Mouse (Mus musculus) cerebellum, adult 18-20 months (tissue): ENCODE measurements around the gene Snx25.

Experiments
- DNase-seq, 2 experiments: peaks; one replicate each; pipeline ENCODE4 v3.0.0; 2021

The Snx25 gene

DNA sequence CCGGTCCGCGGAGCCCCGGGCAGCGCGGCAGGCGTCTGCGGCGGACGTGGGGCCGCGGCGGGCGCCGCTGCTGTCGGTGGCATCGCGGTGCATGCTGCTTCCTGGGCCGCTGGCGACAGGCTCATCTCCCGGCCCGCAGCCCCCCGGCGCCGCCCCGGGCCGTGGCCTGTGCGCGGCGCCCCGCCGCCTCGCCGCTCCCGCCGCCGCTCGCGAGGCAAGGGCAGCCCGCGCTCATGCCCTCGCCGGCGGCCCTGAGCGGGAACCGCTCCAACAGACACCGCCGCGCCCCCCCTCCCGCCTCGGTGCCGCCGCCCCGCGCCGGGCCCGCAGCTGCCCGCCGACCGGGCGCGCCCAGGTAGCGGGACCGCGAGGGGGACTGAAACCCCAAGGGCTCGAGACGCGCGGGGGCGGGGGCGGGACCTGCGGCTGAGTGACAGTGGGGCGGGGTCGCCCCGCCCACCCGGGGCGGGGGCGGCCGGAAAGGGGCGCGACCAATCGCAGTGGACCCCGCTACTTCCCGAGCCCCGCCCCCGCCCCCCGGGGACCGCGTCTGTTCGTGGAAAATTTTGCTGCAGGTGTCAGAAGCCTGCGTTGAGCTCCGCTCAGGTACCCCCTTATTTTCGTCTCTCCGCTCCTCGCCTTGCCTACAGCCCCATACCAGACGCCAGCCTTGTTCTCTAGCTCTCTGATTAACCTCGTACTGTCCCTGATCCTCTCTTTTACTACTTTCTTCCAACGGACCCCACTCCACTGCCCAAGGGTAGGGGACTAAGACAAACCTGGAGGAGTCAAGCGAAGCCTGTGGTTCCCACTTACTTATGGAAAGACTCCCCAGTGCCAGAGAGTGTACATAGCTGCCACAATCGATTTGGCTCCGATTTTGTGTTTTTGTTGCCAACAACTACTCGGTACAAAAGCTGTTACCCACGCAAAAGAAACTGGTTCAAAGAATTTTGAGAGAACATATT is at the start of gene Snx25:
Gene Snx25, minus strand, starts transcription at position 96 of the 968 bp plus-strand sequence.
- DNase-seq, result peak; percentile 97 to 99

DNA sequence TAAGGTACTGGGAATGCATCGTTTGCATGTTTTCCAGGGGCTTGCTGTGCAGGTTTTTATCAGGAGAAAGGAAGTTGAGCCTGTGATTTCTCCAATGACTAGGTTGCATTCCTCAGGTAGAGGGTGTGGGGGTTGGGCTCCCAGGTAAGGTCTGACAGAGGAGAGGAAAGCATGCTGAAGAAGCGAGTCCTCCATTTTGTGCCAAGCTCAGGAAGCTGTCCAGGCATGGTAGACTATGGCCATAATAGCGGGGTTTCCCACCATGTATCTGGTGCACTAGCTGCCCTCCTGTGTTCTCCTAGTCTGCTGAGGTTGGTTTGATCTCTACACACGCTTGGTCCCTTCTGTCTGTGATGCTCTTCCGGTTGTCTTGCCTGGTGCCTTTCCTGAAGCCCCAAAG is 45.7 kb upstream of the Snx25 start:
- DNase-seq, result no peak

DNA sequence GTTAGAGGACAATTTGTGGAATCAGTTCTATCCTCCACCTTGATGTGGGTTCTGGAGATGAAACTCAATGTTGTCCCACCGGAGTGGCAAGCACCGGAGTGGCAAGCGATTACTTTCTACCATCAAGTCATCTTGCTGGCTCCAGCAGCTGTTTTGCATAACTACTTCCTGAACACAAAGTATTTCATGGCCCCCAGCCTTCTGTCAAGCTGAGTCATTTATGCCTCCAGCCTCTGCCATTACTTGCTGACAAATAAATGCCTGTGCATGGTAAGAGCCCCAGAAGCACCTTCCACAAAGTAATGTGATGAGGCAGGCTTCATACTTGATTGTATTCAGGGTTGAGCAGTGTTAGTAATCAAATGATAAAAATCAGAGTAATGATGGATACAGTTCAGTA is 44.9 kb upstream of the Snx25 start:
- no peak for DNase-seq

DNA sequence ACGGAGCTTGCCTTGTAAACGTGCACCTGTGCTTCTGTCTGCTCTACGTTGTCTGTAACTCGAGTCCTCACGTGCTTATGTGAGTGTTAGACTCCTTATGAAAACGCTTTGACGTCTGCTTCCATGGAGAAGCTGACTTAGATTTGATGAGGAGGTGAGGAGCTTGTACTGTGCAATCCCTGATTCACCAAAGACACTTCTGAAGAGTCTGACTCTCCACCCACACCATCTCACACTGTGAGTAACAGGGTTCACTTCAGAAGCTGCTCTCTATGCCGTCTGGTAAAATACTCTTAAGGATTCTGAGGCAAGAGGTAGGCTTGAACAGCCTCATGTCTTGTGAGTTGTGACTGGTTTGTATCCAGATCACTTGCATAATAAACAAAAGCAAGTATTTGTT is 41.1 kb upstream of the Snx25 start:
- no peak for DNase-seq

DNA sequence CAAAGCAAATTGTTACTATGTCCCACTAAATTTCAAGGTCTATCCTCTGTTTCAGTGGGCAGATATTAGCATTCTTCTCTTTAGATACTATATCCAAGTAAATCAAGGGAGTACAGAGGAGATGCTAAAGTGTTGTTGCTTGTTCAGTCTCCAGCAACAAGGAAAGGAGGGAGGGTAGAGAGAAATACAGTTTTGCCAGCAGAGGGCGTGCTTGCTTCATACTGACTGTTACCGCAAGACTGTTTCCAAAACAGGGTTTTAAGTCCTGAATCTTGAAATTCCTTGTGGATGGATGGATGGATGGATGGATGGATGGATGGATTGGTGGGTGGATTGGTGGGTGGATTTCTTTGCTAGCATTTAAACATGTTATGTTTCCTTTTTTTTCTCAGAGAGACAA is 33.4 kb upstream of the Snx25 start:
- DNase-seq, result peak; percentile 70 to 73

DNA sequence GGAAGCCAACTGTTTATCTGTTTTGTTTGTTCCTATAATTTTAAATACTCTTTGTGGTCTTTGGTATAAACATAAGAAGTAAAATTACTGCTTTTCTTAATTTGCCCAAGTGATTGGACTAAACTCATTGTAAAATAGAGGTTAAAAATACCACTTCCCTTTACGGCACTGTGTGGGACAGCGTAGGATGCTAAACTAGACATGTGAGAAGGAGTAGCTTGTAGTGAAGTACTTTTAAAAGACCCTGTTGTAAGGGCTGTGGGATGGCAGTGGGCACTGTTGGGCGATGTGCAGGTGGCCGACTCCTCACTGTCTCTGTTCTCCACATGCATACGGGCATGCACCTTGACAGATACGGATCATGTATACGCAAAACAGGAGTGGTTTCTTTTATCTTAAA is 28.2 kb upstream of the Snx25 start:
- no peak for DNase-seq

DNA sequence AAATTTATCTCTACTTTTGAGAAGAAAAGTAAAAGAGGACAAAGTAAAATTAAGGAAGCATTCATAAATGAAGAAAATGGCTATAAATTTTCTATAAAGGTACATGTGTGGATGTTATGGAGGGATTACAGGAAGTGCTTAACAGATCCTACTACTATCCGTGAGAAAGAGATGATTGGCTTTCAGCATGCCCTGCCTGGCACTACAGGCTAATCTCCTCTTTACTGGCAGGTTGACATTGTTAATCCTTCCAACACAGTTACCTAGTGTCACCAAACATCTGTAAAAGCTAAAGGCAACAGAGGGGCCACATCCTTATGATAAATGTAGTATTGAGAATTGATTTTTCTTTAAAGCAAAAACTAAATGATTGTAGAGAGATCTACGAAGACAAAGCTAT is 21.7 kb upstream of the Snx25 start:
- DNase-seq, result no peak

DNA sequence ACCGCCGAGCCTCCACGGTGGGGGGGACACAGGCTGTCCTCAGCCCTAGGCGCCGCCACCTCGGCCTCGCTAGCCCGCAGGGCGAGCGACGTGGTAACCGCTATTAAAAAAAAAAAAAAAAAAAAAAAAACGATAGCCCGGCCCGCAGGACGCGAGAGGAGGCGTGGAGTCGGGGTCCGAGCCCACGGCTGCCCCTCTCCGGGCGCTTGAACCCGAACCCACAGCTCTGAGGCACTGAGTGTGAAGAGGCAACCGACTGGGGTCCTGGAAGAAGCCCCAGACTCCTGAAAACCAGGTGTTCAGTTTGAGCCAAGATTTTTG is 11.9 kb upstream of the Snx25 start:
- DNase-seq, result no peak

DNA sequence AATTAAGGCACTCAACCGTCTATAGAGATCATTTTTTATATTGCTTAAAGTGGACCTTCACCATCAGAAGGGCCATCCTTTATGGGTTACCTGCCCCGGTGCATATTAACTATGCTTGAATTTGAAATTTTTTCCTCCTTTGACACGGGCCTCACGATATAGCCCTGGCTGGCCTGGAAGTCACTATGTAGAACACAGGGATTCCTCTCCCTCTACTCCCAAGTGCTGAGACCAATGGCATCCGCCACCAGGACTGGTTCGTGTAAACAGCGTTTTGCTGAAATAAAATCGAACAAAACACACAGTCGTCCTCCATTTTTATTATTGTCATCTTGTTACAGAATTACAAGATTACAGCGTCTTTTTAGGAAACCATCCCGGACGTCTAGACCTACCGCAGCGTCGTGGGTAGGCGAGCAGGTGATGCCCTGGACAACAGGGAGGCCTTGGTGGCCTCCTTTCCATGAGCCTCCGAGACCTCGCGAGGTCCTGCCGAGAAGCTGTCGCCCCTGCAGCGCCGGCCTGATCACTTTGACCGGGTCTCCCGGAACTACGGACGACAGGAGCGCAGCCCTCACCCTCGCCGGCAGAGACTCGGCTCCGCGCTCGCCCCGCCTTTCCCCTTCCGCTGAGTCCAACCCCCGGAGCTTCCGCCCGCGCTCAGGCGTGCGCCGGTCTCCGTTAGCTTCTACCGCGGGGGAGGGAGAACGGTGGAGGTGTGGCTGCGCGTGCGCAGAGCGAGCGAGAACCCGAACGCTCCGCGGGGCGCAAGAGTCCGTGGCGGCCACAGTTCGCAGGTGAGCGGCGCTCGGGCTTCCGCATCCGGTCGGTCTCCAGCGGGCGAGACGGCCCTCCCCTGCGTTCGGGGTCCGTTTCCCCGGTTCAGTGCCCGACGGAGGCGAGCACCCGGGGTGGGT is 11.3 kb upstream of the Snx25 start:
- DNase-seq, result peak; percentile 97 to 98

DNA sequence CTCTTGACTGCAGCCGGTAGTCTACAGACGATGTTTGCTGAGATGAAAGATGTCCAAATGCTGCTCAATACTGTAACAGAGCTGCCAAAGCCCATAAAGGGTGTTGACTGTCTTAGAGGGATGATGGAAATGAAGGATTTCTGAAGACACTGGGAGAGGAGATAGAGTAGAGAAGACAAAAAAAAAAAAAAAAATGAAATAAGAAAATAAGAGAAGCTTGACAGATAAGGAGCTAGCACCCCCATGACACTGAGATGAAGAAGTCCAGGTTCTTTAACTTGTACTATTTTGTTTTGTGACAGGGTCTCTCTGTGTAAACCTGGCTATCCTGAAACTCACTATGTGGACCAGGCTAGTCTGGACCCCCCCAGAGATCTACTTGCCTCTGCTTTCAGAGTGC is 1.1 kb upstream of the Snx25 start:
- no peak for DNase-seq

DNA sequence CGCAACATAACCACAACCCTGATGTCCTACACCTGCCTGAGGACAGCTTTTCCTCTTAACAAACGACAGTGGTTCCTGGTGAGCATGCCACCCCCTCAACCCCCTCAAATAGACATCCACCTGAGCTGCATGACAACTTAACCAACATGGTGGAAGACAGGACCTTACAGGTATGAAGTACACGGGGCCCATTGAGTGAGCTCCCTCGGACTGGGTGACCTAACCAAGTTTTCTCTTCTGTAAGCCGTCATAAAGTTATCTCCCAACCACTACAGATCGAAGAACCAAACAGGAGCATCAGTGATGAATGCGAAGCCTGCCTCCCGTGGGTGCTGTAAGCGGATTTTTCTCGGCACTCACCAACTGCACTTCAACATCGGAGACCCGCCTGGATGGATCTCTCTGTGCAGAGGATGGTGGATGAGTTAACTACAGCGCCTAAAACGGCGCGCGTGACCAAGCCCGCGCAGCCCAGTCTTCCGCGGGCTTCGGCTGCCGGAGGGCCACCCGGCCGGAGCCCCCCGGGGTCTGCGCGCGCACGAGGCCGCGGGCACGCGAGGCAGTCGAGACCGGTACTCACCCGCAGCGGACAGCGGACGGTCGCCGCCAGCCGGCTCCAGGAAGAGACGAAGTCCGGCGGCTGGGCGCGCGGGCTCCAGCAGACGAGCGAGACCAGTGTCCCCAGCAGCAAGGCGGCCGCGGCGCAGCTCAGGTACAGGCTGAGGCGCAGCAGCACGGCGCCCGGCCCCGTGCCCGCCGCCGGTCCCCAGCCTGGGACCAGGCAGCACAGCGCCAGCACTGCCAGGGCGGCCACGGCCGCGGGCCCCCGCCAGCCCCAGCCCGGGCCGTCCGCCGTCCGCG is 527 bp downstream of the Snx25 start, which contains the start of gene Cfap97:
Gene Cfap97, plus strand, starts transcription at position 570 of the 861 bp plus-strand sequence.
- peak; percentile 66 to 79 for DNase-seq

DNA sequence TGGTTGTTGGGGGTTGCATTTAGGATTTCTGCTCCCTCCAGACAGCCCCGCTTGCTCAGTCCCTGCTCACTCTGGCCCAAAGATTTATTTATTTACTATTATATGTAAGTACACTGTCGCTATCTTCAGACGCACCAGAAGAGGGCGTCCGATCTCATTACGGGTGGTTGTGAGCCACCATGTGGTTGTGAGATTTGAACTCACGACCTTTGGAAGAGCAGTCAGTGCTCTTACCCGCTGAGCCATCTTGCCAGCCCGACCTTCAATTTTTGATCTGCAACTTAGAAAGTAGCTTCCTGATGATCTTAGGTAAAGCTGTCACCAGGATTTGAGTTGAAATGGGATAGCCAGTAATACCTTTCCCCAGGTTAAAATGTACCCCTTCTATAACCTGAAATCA is 2.2 kb downstream of the Snx25 start:
- no peak for DNase-seq

DNA sequence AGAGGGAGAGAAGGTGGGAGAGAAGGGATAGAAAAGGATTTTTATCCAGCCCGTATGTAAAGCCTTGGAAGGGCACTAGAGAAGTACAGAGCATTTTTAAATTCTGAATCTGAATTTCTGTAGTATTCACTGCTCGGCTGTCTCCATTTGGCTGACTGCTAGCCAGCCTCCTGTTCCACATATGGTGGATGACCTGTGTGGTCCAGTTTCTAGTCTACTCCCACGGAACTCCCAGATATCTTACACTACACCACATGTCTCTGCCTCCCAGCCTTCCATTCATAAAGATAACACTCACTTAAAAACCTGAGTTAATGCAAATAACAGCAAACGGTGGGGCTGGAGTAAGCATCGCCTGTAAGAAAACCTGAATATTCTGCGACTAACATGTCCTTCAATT is 2.7 kb downstream of the Snx25 start:
- peak; percentile 49 to 61 for DNase-seq

DNA sequence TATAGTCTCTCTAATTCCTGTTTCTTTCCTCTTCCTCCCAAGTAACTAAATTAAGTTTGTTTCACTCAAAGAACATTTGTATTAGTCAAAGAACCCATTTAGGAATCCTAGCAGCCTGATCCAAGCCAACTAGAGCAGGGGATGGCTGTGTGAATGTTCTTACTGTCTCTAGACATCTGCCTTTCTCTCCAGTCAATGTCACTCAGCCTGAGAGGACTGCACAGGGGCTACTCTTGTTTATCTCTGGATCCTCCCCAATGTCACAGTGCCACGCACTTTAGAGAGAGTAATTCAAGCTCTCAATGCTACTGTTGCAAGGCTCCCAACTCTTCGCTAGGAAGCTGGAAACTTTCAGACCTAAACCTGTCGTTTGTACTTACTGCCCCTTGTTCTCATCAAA is 5.8 kb downstream of the Snx25 start:
- no peak for DNase-seq

DNA sequence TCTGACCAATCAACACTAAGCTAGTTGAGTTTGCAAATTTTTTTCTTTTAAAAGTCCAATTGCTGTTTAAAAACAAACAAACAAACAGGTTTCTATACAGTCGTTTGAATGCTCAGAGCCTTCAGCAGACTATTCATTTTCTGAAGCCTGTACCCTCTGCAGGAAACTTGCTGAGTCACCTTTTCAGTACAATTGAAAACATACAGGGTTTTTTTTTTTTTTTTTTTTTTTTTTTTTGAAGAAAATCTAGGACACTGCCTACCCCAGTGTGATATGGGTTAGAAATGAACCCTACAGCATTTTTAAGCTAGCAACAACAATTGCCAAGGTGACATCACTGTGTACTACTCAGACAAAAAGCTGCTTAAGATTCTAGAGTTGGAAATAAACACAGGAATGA is 8.0 kb downstream of the Snx25 start:
- DNase-seq, result no peak

DNA sequence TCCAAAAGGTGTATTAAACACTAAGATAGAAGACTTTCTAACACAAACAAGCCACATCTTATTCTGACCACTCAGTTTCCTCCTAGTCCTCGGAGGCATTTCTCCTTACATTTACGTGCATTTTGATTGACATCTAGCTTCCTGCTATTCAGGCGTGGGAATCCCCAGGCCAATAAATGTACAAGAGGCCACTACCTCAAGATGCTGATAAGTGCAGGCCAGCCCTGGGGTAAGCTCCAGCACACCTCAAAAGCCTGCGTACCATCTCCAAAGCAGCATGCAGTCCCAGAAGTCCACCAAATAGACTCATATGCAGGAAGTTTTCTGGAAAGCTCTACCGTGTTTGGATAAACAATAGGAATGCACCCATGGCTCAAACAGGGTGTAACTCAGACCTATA is 8.5 kb downstream of the Snx25 start:
- no peak for DNase-seq

DNA sequence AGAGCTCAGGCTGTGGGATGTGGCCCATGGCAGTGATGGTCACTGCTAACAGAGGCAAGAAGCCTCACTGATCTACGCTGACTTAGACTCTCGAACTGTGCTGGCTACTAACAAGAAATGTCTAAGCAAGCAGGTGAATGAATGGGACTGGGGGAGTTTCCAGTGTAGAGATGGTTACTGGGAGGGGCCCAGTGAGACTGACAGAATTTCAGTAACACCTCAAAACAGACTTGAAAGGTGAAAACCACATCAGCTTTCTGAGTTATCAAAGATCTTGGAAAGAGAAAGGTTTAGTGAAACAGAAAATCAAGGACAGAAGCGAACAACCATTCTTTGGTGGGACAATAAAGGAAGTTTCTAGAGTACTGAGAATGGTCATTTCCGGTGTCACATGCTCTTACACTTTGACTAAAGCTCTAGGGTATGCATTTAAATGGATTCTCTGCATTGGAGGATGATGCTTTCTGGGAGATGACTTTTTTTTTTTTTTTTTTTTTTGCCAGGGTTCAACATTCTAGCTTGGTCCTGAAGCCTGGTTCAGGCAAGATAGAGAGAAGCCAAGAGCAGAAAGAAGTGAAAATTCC is 9.4 kb downstream of the Snx25 start:
- no peak for DNase-seq

DNA sequence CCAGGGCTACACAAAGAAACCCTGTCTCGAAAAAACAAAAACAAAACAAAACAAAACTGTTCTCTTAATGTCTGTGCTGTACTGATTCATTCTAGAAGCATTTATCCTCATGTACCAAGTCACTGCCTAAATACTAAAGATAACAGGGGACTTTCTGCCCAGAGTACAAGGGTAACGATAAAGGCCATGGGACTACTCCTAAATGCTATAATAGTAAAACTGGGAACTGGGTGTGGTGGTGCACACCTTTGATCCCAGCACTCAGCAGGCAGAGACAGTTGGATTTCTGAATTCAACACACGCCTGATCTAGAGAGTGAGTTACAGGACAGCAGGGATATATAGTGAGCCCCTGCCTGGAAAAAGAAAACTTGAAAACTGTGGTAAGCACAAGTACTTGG is 10.3 kb downstream of the Snx25 start:
- no peak for DNase-seq

DNA sequence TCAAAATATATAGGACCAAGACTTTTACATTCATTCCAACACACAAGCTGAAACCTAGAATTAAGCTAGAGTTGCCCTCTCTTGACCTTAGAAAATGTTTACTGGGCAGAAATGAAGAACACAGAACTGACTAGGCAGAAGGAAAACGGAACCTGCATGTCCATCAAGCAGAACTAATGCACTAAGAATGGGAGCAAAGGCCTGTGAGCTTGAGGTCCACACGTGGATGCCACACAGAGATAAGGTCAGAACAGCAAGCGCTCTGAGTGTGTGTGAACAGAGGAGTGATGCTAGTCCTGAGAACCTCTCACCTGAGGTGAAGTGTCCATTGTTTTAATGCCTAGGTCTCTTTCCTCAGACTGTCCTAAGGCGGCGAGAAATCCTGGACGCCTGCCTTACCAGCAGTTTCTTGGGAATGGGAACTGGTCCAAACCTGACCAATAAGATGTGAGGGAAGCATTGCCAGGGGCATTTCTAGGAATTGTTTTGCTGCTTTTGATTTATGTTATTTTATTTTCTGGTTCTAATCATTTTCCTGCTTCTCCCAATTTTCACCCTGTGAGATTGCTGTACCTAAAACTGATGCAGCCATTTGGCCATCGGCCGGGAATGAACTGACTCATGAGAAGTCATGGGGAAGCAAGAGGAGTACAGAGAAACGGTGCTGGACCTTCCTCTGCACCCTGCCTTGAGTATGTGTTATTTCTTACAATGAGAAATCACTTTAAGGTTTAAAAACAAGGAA is 11.4 kb downstream of the Snx25 start:
- DNase-seq, result peak; percentile 36 to 57

DNA sequence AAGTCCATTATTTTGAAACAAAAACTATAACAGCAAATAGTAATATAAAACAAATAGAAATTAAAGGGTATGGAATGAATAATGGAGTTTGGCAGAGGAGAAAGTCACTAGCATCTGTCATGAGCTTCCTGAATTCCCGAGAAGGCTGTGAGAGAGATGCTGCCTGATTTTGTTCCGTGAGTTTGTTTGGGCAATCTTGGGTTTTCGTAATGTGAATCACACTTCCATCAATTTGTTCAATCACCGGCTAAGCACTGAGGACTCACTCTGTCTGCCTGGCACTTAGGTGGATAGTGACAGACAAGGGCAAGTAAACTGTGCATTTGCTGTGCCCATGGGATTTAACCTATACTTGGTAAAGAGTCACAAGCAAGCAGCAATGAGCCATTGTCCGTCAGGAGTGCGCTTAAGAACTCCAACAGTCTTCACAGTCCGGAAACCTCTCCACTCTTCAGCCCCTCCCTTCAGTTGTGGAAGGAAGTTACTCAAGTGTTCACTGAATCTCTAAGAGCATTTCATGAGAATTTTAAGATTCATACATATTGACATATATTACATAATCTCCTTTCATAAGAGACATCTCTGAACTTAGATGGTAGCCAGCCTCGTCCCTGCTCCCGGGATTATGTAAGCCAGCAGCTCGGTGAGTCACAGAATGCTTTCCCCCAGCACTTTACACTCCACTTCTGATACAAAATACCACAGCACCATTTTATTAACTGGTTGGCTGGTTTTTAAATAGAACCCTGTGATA is 13.9 kb downstream of the Snx25 start:
- no peak for DNase-seq

DNA sequence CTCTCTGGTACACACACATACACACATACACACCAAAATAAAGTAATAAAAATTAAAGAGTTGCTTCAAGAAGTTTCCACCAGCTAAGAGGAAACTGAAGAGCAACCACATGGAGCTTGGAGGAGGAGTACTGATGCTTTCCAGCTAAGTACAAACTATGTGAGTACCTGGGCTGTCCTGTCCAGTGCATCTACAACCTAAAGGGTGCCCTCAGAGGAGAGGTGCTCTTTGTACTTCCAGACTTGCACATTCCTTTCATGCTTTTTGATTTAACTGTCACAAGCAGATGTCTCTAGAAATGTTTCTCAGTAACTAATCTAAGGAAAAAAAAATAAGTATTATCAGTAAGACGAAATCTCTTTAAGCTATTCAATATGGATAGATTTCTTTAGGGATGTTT is 14.6 kb downstream of the Snx25 start:
- no peak for DNase-seq
